Mouse (Mus musculus) embryonic facial prominence, embryonic 15.5 days (tissue): ENCODE measurements around the gene Kcnk7. TPM values are rescaled to one million over a fixed set of nuclear protein-coding genes. Genes with fewer than 3 reads are reported as not detected.

ENCODE experiments used
- ATAC-seq: fragments of 200-750 bp; cut with Nextera tagmentation; 2 replicates; pipeline ENCODE4 v1.8.0; 2017; ENCODE audit warnings: low read depth, moderate TSS enrichment; ENCODE audit not compliant: insufficient number of reproducible peaks, low FRiP score, low TSS enrichment
- H3K27ac ChIP-seq: fragments of 300-500 bp; sonication (generic); replicated peaks from 2 replicates; pipeline ENCODE4 v1.5.1; 2015; ENCODE audit warnings: mild to moderate bottlenecking, inconsistent platforms
- H3K27me3 ChIP-seq: fragments of 300-500 bp; sonication (generic); 2 replicates; pipeline ENCODE4 v1.6.1; 2015; ENCODE audit warnings: inconsistent platforms
- H3K36me3 ChIP-seq: fragments of 300-500 bp; sonication (generic); 2 replicates; pipeline ENCODE4 v1.6.1; 2015; ENCODE audit warnings: mild to moderate bottlenecking, inconsistent platforms
- H3K4me1 ChIP-seq: fragments of 300-500 bp; sonication (generic); 2 replicates; pipeline ENCODE4 v1.6.1; 2015; ENCODE audit warnings: inconsistent platforms
- H3K4me2 ChIP-seq: fragments of 300-500 bp; sonication (generic); replicated peaks from 2 replicates; pipeline ENCODE4 v1.6.1; 2015; ENCODE audit warnings: mild to moderate bottlenecking, inconsistent platforms
- H3K4me3 ChIP-seq: fragments of 300-500 bp; sonication (generic); replicated peaks from 2 replicates; pipeline ENCODE4 v1.5.1; 2015; ENCODE audit warnings: mild to moderate bottlenecking, inconsistent platforms
- H3K9ac ChIP-seq: fragments of 300-500 bp; sonication (generic); 2 replicates; pipeline ENCODE4 v1.6.1; 2015; ENCODE audit warnings: inconsistent platforms
- H3K9me3 ChIP-seq: fragments of 300-500 bp; sonication (generic); replicated peaks from 2 replicates; pipeline ENCODE4 v1.6.1; 2016; ENCODE audit warnings: inconsistent platforms
- WGBS: fragments of 180-500 bp; shearing (Covaris S2); methylation state at CpG from one replicate; pipeline ENCODE4 v1.1.7; 2015; 5-methylcytosine and 5-hydroxymethylcytosine counted together
- polyA plus RNA-seq: library from polyadenylated mRNA; unstranded; fragments of >200 nt; fragmentation: Nextera tagmentation; extraction: Ambion mirVana; gene quantifications from 2 replicates; pipeline ENCODE4 v1.2.1, GENCODE M21; 2015

Gene Kcnk7
- polyA plus RNA-seq: 3.8 TPM in 2 replicates

- peaks cover 67% of the 10 kb centered on the region for H3K36me3 ChIP-seq
- WGBS: 64% methylated on average over 17 of the region's 17 CpGs
Measured at GRCm38 (mm10) chr19:5704163-5704800, at the start of gene Kcnk7. Gene Kcnk7, plus strand, starts transcription at chr19:5704367.

GRCm38 (mm10) chr19:5654720-5655298 lies 49.4 kb upstream of the Kcnk7 start:
- no peak for ATAC-seq
- Histone ChIP-seq H3K27ac (no peak overlapping the region), H3K36me3 (peaks cover 28% of the 10 kb centered on the region), H3K4me3 (peak overlapping the region; percentile 46), H3K27me3 (peaks cover 25% of the 10 kb centered on the region), H3K9me3 (no peaks in the 10 kb centered on the region), H3K4me1 (peaks cover 16% of the 10 kb centered on the region), H3K9ac (peak overlapping the region; percentile 33; the same call in 1 of the 2 replicates), H3K4me2 (peak overlapping the region; percentile 85)
- WGBS: 14% methylated on average over 43 of the region's 43 CpGs

More at GRCm38 (mm10) chr19:5704163-5704800, at the start of gene Kcnk7:
- peaks cover 25% of the 10 kb centered on the region for H3K4me1 ChIP-seq
- peak within 1 kb of the TSS; percentile 26; the same call in 1 of the 2 replicates for H3K9ac ChIP-seq
- H3K4me3 ChIP-seq: no peak within 1 kb of the TSS
- ATAC-seq: peak; percentile 30; the same call in 1 of the 2 replicates
- H3K9me3 ChIP-seq: no peaks in the 10 kb centered on the region
- H3K4me2 ChIP-seq: peak within 1 kb of the TSS; percentile 29
- H3K27me3 ChIP-seq: no peaks in the 10 kb centered on the region
- H3K27ac ChIP-seq: peak within 1 kb of the TSS; percentile 90

DNA sequence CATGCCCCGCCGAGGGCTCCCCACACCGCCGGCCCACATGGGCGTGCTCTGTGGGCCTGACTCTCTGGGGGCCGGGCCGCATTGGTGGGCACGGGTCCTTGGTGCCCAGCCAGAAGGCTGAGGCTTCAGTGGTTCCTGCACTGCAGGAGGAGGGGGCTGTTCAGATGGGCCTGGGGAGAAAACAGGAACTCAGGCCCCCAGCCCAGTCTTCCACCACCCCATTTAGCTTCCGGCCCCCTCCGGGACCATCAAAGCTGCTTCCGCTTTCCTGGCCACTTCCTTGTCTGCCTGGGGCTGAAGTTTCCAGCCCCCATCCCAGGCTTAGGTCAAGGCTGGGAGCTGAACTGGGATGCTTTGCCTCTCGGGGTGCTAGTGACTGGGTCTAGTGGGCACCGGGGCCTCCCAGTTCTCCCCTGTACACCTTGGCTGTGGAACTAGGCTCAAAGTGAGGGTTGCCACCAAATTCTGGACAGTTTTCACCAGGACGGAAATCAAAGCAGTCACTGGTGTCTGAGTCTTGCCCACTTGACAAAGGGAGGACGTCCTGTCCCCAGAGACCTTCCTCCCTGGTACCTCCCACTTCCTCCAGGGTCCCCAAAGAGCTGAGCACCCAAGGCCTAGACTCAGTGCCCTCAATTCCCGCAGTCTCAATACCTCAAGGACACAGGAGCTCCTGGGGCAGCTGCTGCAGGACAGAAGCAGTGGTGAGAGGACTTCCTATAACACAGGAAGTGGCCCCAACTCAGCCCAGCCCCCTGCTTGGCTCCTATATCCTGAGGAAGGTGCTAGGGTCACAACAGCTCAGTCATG lies 43.0 kb upstream of the Kcnk7 start:
- peak overlapping the region; percentile 6; the same call in 1 of the 2 replicates for H3K9ac ChIP-seq
- peak overlapping the region; percentile 55 for H3K27ac ChIP-seq
- 80% methylated on average over 16 of the region's 16 CpGs for WGBS
- peak overlapping the region; percentile 12 for H3K4me3 ChIP-seq
- H3K27me3 ChIP-seq: peaks cover 3% of the 10 kb centered on the region; the same call in 1 of the 2 replicates
- H3K4me1 ChIP-seq: peaks cover 34% of the 10 kb centered on the region
- ATAC-seq: no peak
- H3K36me3 ChIP-seq: peaks cover 23% of the 10 kb centered on the region
- no peaks in the 10 kb centered on the region for H3K9me3 ChIP-seq
- H3K4me2 ChIP-seq: peak overlapping the region; percentile 19

DNA sequence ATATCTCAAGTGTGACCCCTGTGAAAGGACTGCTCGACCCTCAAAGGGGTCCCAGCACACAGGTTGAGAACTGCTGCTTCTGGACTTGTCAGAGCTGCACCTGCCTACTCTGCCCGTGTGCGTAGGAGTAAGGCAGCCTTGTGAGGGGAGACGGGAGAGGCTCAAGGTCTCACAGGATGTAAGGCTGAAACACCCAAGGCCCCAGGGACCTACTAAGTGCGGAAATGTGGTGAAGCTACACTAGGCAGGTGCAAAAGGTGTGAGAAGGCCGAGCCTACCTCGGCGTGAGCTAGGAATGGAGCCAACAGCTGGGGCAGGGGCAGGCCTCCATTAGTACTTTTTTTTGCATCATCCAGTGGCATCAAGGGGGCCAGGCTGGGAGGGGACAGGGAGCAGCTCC lies 41.9 kb upstream of the Kcnk7 start:
- H3K27ac ChIP-seq: peak overlapping the region; percentile 82; the same call in 1 of the 2 replicates
- no peaks in the 10 kb centered on the region for H3K27me3 ChIP-seq
- no peak for ATAC-seq
- peaks cover 34% of the 10 kb centered on the region for H3K36me3 ChIP-seq
- 0 out of 2 replicates have a peak overlapping the region, but pooled peaks have one; percentile 22 for H3K9ac ChIP-seq
- peak overlapping the region; percentile 54 for H3K4me3 ChIP-seq
- peaks cover 34% of the 10 kb centered on the region for H3K4me1 ChIP-seq
- H3K9me3 ChIP-seq: no peaks in the 10 kb centered on the region
- peak overlapping the region; percentile 60 for H3K4me2 ChIP-seq
- WGBS: 68% methylated on average over 8 of the region's 8 CpGs

DNA sequence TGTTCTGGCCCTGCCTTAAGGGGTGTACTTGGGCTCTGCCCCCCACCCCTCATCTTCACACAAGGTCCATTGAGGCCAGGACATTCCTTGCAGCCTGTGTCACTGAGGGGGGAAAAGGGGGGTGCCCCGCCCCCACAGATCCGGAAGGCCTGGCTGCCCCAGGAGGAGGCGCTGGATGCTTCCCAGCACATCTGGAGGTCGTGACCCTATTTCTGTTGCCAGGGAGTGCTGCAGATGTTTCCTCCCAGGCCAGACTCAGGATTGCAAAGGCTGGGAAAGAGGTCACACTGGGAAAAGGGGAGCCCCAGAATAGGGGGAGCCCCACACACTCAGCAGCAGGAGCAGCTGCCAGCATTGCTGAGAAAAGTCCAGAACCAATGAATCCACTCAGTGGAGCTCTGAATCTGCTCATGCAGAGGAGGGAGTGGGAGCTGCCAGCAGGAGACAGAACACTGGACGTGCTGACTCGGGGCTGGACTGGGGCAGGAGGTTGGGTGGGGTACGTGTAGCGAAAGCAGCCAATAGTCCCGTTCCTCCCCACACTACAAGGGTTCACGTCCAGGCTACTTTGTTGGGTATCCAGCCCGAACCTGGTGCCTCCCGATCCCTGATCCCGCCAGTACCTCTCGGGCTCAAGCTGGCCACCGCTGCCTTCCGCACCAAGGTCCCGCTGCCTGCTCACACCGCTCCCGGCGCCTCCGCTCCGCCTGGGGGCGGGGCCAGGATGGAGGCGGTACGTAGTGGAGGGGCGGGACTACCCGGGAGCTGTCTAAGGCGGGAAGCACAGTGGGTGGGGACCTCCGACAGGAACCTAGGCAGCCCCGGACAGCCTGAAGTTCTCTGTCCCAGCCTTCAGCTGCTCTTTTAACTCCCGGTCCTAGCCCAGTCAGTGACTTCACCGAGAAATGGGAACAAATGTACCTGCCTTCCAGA lies 40.9 kb upstream of the Kcnk7 start, which contains the start of gene Sipa1:
Gene Sipa1, minus strand, starts transcription at position 727 of the 933 bp plus-strand sequence.
- Histone ChIP-seq H3K27ac (peak within 1 kb of the TSS; percentile 82), H3K27me3 (no peaks in the 10 kb centered on the region), H3K36me3 (peaks cover 44% of the 10 kb centered on the region), H3K9me3 (no peaks in the 10 kb centered on the region), H3K9ac (peak within 1 kb of the TSS; percentile 22), H3K4me3 (peak within 1 kb of the TSS; percentile 54), H3K4me2 (peak within 1 kb of the TSS; percentile 60), H3K4me1 (peaks cover 34% of the 10 kb centered on the region)
- WGBS: 2% methylated on average over 32 of the region's 32 CpGs
- peak; percentile 92 for ATAC-seq

- H3K36me3 ChIP-seq: peaks cover 52% of the 10 kb centered on the region
- 95% methylated on average over 10 of the region's 10 CpGs for WGBS
- H3K4me3 ChIP-seq: no peak overlapping the region
- H3K27ac ChIP-seq: no peak overlapping the region
- no peaks in the 10 kb centered on the region for H3K9me3 ChIP-seq
- peaks cover 34% of the 10 kb centered on the region for H3K4me1 ChIP-seq
- no peaks in the 10 kb centered on the region for H3K27me3 ChIP-seq
- H3K4me2 ChIP-seq: no peak overlapping the region
- no peak for ATAC-seq
- no peak overlapping the region for H3K9ac ChIP-seq
Measured at GRCm38 (mm10) chr19:5664669-5665257, 39.4 kb upstream of the Kcnk7 start.

GRCm38 (mm10) chr19:5665465-5665864 lies 38.7 kb upstream of the Kcnk7 start:
- ATAC-seq: no peak
- no peak overlapping the region for H3K4me3 ChIP-seq
- H3K27ac ChIP-seq: no peak overlapping the region
- H3K27me3 ChIP-seq: no peaks in the 10 kb centered on the region
- H3K4me2 ChIP-seq: no peak overlapping the region
- H3K4me1 ChIP-seq: peaks cover 29% of the 10 kb centered on the region
- H3K36me3 ChIP-seq: peaks cover 58% of the 10 kb centered on the region
- H3K9ac ChIP-seq: no peak overlapping the region
- H3K9me3 ChIP-seq: no peaks in the 10 kb centered on the region
- 89% methylated on average over 15 of the region's 15 CpGs for WGBS

GRCm38 (mm10) chr19:5666386-5666785 lies 37.8 kb upstream of the Kcnk7 start:
- Histone ChIP-seq H3K4me3 (no peak overlapping the region), H3K27ac (no peak overlapping the region), H3K4me1 (peaks cover 21% of the 10 kb centered on the region), H3K9me3 (no peaks in the 10 kb centered on the region), H3K27me3 (no peaks in the 10 kb centered on the region), H3K4me2 (no peak overlapping the region), H3K9ac (no peak overlapping the region), H3K36me3 (peaks cover 68% of the 10 kb centered on the region)
- 91% methylated on average over 18 of the region's 18 CpGs for WGBS
- no peak for ATAC-seq

- peaks cover 8% of the 10 kb centered on the region; the same call in 1 of the 2 replicates for H3K4me1 ChIP-seq
- peaks cover 87% of the 10 kb centered on the region for H3K36me3 ChIP-seq
Measured at GRCm38 (mm10) chr19:5668372-5668771, 35.8 kb upstream of the Kcnk7 start.

GRCm38 (mm10) chr19:5680432-5680831 lies 23.7 kb upstream of the Kcnk7 start:
- H3K4me2 ChIP-seq: no peak overlapping the region
- 92% methylated on average over 4 of the region's 4 CpGs for WGBS
- no peaks in the 10 kb centered on the region for H3K4me1 ChIP-seq
- no peak for ATAC-seq
- H3K4me3 ChIP-seq: no peak overlapping the region
- peaks cover 96% of the 10 kb centered on the region for H3K36me3 ChIP-seq
- H3K9ac ChIP-seq: no peak overlapping the region
- H3K9me3 ChIP-seq: no peaks in the 10 kb centered on the region
- no peaks in the 10 kb centered on the region for H3K27me3 ChIP-seq
- no peak overlapping the region for H3K27ac ChIP-seq

More at GRCm38 (mm10) chr19:5668372-5668771, 35.8 kb upstream of the Kcnk7 start:
- 85% methylated on average over 4 of the region's 4 CpGs for WGBS
- Histone ChIP-seq H3K4me3 (no peak overlapping the region), H3K9ac (no peak overlapping the region), H3K27me3 (no peaks in the 10 kb centered on the region), H3K27ac (no peak overlapping the region), H3K4me2 (no peak overlapping the region), H3K9me3 (no peaks in the 10 kb centered on the region)
- no peak for ATAC-seq
